Mouse (Mus musculus) embryo, embryonic 11 days (tissue): ENCODE measurements around the gene Ing4.
"Not testable (repeated sequence)": the region's sequence is repeated elsewhere in the genome, so short reads cannot be mapped to it uniquely, and the experiment has no call there.

ENCODE experiments used
- DNase-seq: peaks from one replicate; pipeline ENCODE4 v3.0.0-alpha.2; 2015

Ing4 gene

DNA sequence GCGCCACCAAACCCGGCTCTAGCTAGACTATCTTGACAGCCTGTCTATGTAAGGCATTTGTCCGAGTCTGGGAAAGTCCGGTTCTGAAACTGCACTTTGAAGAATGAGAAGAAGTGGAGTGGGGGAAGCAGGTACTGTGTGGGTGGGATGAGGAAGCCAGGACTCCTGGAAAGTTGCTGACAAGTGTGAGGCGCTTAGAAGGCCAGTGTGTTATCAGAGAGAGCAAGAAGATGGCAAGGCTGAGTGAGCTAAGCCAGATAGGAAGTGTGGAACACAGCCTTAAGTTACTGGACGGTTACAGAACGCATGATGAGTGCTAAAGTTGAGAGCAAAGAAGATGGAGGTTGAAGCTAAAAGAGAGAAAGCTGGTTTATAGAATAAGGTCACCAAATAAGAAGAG lies 2.5 kb downstream of the Ing4 start:
- DNase-seq, result no peak

GRCm38 (mm10) chr6:125046691-125047090 lies 7.1 kb downstream of the Ing4 start:
- peak; percentile 81 for DNase-seq

DNA sequence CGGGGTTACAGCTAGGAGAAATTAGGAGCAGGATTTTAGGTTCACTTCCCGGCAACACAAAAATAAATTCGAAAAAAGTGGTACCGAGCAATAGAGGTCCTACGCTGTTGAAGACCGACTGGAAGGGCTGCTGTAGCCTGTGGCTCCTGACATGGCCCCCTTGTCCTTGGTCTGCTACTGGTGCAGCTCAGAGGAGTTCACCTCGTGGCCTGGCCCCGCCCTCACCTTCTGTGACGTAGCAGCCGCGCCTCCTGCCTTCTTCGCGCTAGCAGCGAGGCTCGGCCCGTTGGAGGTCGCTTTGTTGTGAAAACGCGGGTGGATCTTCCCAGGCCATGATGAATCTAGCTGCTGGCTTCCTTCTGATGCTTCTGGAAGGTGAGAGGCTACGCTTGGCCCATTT lies 10.1 kb downstream of the Ing4 start, which contains the start of gene Acrbp:
Acrbp (plus strand) TSS at position 12 of the 400 bp plus-strand sequence.
- DNase-seq, result peak; percentile 20

GRCm38 (mm10) chr6:125051237-125051636 lies 11.7 kb downstream of the Ing4 start:
- no peak for DNase-seq

GRCm38 (mm10) chr6:125061493-125061892 lies 21.9 kb downstream of the Ing4 start:
- DNase-seq, result no peak

- no peak for DNase-seq
These were observed 23.0 kb downstream of the Ing4 start for GRCm38 (mm10) chr6:125062511-125062910.

- no peak for DNase-seq
These were observed 24.3 kb downstream of the Ing4 start for GRCm38 (mm10) chr6:125063906-125064305.

- not testable (repeated sequence) for DNase-seq
These were observed 25.7 kb downstream of the Ing4 start for GRCm38 (mm10) chr6:125065223-125065622.

DNA sequence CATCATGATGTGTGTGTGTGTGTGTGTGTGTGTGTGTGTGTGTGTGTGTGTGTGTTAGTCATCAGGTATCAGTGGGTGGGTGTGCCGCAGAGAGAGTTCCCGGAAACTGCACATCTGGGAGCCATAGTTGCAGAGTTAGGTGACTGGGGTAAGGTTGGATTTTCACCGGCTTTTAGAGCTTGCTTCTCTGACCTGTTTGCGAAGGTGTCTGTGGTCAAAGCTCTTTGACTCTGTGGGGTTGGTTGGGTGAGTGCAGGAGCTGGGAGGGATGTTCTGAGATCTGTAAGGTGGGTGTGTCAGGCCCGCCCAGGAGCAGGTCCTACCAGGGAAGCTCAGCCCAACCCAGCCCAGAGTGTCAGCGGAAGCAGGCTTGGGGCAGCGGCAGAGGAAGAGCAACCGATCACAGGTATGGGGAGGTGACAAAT lies 28.0 kb downstream of the Ing4 start, which contains the start of gene Lpar5:
Lpar5 (plus strand) TSS at position 350 of the 425 bp plus-strand sequence.
- DNase-seq, result no peak

GRCm38 (mm10) chr6:125071170-125071895 lies 31.8 kb downstream of the Ing4 start:
- DNase-seq, result no peak

- DNase-seq, result peak; percentile 27
These were observed 32.3 kb downstream of the Ing4 start for GRCm38 (mm10) chr6:125071896-125072279.

- DNase-seq, result no peak
These were observed 34.3 kb downstream of the Ing4 start for GRCm38 (mm10) chr6:125073825-125074224.

DNA sequence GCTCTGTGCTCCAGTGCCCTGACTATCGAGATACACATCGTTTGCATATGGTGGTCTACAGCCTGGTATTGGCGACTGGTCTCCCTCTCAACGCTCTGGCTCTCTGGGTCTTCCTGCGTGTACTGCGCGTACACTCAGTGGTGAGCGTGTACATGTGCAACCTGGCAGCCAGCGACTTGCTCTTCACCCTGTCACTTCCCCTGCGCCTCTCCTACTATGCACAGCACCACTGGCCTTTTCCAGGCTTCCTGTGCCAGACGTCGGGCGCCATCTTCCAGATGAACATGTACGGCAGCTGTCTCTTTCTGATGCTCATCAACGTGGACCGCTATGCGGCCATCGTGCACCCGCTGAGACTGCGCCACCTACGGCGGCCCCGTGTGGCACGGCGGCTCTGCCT lies 41.8 kb downstream of the Ing4 start:
- no peak for DNase-seq

DNA sequence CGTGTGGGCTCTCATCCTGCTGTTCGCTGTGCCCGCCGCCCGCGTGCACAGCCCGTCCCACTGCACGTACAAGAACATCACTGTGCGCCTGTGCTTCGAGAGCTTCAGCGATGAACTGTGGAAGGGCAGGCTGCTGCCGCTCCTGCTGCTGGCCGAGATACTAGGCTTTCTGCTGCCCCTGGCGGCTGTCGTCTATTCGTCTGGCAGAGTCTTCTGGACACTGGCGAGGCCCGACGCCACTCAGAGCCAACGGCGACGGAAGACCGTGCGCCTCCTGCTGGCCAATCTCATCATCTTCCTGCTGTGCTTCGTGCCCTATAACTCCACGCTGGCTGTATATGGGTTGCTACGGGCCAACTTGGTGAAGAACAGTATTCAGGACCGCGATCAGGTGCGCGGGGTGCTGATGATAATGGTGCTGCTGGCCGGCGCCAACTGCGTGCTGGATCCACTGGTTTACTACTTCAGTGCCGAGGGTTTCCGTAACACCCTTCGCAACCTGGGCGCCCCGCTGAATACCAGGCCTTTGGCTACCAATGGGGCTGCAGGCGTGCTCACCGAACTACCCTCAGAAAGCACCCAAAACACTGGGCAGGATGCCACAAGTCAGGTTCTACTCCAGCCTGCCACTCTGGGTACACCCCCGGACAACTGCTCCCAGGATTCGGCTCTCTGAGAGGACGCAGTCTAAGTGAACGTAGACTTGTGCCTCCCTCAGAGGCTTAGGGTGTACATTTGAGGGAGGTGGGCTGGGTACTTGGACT lies 42.4 kb downstream of the Ing4 start:
- peak; percentile 97 for DNase-seq

- DNase-seq, result no peak
These were observed 43.3 kb downstream of the Ing4 start for GRCm38 (mm10) chr6:125082801-125083386.

DNA sequence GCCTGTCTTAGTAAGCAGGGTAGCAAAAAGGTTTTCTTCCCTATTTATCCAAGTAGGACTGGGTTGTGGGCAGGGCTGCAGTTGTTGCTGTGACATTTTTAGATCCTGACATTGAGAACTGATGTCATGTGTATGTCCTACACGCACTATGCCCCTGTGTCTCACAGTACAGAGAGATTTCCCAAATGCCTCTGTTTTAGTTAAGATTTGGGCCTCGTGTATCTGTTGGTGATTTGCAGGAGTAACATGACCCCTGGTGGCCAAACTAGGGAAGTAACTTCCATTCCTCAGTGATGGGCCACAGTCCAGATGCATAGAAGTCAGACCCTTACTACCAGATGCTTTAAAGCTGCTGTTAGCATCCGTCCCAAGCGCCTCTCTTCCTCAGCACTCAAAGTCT lies 44.9 kb downstream of the Ing4 start:
- DNase-seq, result peak; percentile 85

DNA sequence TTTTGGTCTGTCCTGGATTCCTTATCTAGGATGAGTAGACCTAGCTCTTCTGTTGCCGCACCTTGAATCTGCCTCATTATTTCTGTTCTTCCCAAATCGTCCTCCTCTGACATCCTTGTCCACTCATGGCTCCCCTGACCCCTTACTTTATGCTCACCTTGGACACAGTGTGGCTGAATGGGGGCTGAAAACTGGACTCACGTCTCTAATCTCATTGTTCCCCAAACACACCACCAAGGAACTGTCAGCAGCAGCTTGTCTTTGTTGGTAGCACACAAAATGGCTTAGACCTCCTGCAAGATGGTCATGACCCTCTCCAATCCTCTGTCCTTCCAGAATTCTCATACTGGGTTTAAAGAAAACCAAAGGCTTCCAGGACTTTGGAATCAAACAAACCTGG lies 48.4 kb downstream of the Ing4 start:
- no peak for DNase-seq

- peak; percentile 93 for DNase-seq
These were observed 49.2 kb downstream of the Ing4 start for GRCm38 (mm10) chr6:125088561-125089321.

- DNase-seq, result peak; percentile 84
These were observed 50.2 kb downstream of the Ing4 start for GRCm38 (mm10) chr6:125089521-125090321.

DNA sequence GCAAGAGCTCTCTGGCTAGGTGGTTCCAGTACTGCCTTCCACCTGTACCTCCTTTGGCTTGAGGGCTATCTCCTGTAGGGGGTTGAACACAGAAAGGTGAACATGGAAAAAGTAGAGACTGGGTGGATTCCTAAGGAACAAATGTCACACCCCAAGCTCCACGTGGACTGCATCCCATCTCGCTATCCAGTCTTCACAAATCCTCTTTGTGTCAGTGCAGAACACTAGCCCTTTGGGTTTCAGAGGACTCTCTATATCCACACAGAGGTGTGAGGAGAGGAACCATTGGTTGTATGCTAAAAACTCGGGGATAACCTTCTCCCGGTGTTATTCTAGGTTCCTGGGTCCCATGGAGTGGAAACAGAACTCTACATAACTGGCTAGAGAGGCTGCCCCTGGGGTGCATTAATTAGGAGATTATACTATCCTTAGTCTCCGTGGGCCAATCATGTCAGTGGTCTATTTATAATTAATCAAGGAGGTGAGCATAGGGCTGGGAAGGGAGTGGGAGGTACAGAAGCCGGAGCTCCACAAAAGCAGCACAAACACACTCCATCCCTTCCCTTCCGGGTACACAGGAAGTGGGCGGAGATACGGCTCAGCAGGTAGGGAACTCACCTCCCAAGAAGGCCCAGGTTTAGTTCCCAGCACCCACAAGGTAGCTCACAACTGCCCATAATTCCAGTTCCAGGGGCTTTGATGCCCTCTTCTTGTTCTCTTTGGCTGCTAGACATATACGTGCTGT lies 51.0 kb downstream of the Ing4 start:
- DNase-seq, result no peak

- no peak for DNase-seq
These were observed 52.8 kb downstream of the Ing4 start for GRCm38 (mm10) chr6:125092372-125092771.
